Comparison of ENCODE assay signal across 8 mouse cellular contexts in the genomic region with DNA sequence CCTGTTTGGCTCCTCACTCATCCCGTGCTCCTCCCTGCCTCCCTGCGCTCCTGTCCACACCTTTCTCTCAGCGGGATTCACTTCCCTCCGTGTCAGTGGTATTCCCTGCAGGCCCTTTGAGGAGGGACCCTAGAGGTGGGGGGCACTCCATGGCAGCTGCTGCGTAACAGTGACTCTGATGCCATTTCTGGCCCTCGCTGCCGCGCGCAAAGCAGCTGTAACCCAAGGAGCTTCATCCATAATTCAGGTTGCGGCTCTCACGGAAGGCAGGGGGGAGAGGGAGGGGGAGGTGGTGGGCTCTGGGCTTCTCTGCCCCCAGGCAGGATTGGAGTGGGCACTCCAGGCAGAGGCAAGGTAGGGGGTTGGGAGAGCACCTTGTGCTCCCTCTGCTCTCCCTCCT. TPM values are rescaled to one million over a fixed set of nuclear protein-coding genes. Genes with fewer than 3 reads are reported as not detected.
DNase-seq lines count a peak whose midpoint lies in the region; ATAC-seq and TF ChIP-seq lines count a peak whose summit lies in the region.

No protein-coding gene starts in this region.

- peak overlapping the region; percentile 55; the same call in 1 of the 2 replicates for H3K9ac ChIP-seq in hindbrain, embryonic 13.5 days
- no peak overlapping the region for H3K9ac ChIP-seq in midbrain, embryonic 14.5 days (replicated peaks; ENCODE audit: low read length)

- DNase-seq in layer of hippocampus, adult 2 months (ENCODE audit: low spot score in 2 of 2) = no peak
- no peak for DNase-seq in layer of hippocampus, adult 8-10 months (ENCODE audit: low spot score in 2 of 2)
- no peak for DNase-seq in forebrain, embryonic 10.5 days (ENCODE audit: extremely low spot score, low spot score)
- peak; percentile 73 for DNase-seq in midbrain, embryonic 14.5 days
- DNase-seq in adrenal gland, adult 18-20 months (ENCODE audit: low spot score in 2 of 2) = no peak
- DNase-seq in right cerebral cortex, adult 18-20 months = no peak

- peak overlapping the region; percentile 95 for H3K27ac ChIP-seq in layer of hippocampus, adult 2 months
- H3K27ac ChIP-seq in forebrain, embryonic 10.5 days = peak overlapping the region; percentile 25; the same call in 1 of the 2 replicates
- no peak overlapping the region for H3K27ac ChIP-seq in hindbrain, embryonic 13.5 days
- H3K27ac ChIP-seq in midbrain, embryonic 14.5 days (replicated peaks; ENCODE audit: low read depth, low read length) = no peak overlapping the region

- 5% methylated on average over 11 of the region's 11 CpGs for whole genome bisulfite sequencing in forebrain, embryonic 10.5 days
- 5% methylated on average over 11 of the region's 11 CpGs for WGBS in hindbrain, embryonic 13.5 days
- WGBS in midbrain, embryonic 14.5 days = 0% methylated on average over 11 of the region's 11 CpGs

- peak overlapping the region; percentile 47 for H3K4me2 ChIP-seq in hindbrain, embryonic 13.5 days
- peak overlapping the region; percentile 45 for H3K4me2 ChIP-seq in midbrain, embryonic 14.5 days (ENCODE audit: low read length)

- no peaks in the 10 kb centered on the region for H3K9me3 ChIP-seq in forebrain, embryonic 10.5 days
- H3K9me3 ChIP-seq in hindbrain, embryonic 13.5 days = no peaks in the 10 kb centered on the region
- no peaks in the 10 kb centered on the region for H3K9me3 ChIP-seq in midbrain, embryonic 14.5 days (ENCODE audit: control insufficient read depth, low read length)

- peaks cover 87% of the 10 kb centered on the region for H3K27me3 ChIP-seq in forebrain, embryonic 10.5 days (ENCODE audit: poor library complexity, severe bottlenecking)
- H3K27me3 ChIP-seq in hindbrain, embryonic 13.5 days = peaks cover 84% of the 10 kb centered on the region
- H3K27me3 ChIP-seq in midbrain, embryonic 14.5 days (ENCODE audit: control insufficient read depth, insufficient read depth, low read length) = peaks cover 46% of the 10 kb centered on the region

- peak overlapping the region; percentile 87 for H3K4me3 ChIP-seq in layer of hippocampus, adult 2 months
- H3K4me3 ChIP-seq in forebrain, embryonic 10.5 days = peak overlapping the region; percentile 34
- peak overlapping the region; percentile 8; the same call in 1 of the 2 replicates for H3K4me3 ChIP-seq in hindbrain, embryonic 13.5 days
- H3K4me3 ChIP-seq in midbrain, embryonic 14.5 days (replicated peaks; ENCODE audit: low read depth, low read length) = peak overlapping the region; percentile 18; the same call in 1 of the 2 replicates

- no peaks in the 10 kb centered on the region for H3K36me3 ChIP-seq in forebrain, embryonic 10.5 days (replicated peaks)
- H3K36me3 ChIP-seq in hindbrain, embryonic 13.5 days = no peaks in the 10 kb centered on the region
- no peaks in the 10 kb centered on the region for H3K36me3 ChIP-seq in midbrain, embryonic 14.5 days (ENCODE audit: control insufficient read depth, insufficient read depth, low read length)

- TF ChIP-seq CTCF in layer of hippocampus, adult 2 months (conservative IDR thresholded peaks at IDR 0.05) = no peak

- H3K4me1 ChIP-seq in forebrain, embryonic 10.5 days = peaks cover 53% of the 10 kb centered on the region
- H3K4me1 ChIP-seq in hindbrain, embryonic 13.5 days (replicated peaks) = peaks cover 50% of the 10 kb centered on the region
- peaks cover 20% of the 10 kb centered on the region for H3K4me1 ChIP-seq in midbrain, embryonic 14.5 days (ENCODE audit: control insufficient read depth, insufficient read depth, low read length)

- ATAC-seq in hindbrain, embryonic 13.5 days (ENCODE audit: low FRiP score) = no peak
- ATAC-seq in midbrain, embryonic 14.5 days (ENCODE audit: low FRiP score, low TSS enrichment) = no peak
- no peak for ATAC-seq in erythroid progenitor cell, adult 5-6 weeks (replicated peaks; ENCODE audit: low FRiP score, poor library complexity, severe bottlenecking)

RNA-seq across cellular contexts. Expression of gene Rtn4rl2, which starts 3.0 kb away (rescaled TPM):
- 10 to 100 TPM; 85.9 to 88.8 TPM for total RNA-seq in layer of hippocampus, adult 2 months (2021)
- 10 to 100 TPM; 63.8 to 85.9 (median 79.0) TPM for total RNA-seq in layer of hippocampus, adult 8-10 months (2022)
- polyA plus RNA-seq in forebrain, embryonic 10.5 days (2016; fragmentation: Nextera tagmentation; extraction: Ambion mirVana) = 0.78 and 1.0 TPM in 2 replicates
- polyA plus RNA-seq in hindbrain, embryonic 13.5 days (2015; fragmentation: Nextera tagmentation; extraction: Ambion mirVana) = 2.0 and 3.1 TPM in 2 replicates
- 4.5 and 5.6 TPM in 2 replicates for polyA plus RNA-seq in midbrain, embryonic 14.5 days (2014; fragmentation: Nextera tagmentation; extraction: Ambion mirVana)
- total RNA-seq in adrenal gland, adult 18-20 months (2021) = 1 to 10 TPM; 1.9 to 2.4 TPM
- total RNA-seq in erythroid progenitor cell, adult 5-6 weeks (2015; ENCODE audit: low replicate concordance) = not detected in 2 replicates
- not detected in 2 replicates for total RNA-seq in erythroid progenitor cell, adult 5-6 weeks (2017; ENCODE audit: low replicate concordance)

RNA-seq across cellular contexts. Expression of gene Slc43a1, which starts 44.9 kb away (rescaled TPM):
- under 1 TPM; 0.27 to 0.79 TPM for total RNA-seq in layer of hippocampus, adult 2 months (2021)
- 1 to 10 TPM in 1 of 4 experiments, under 1 TPM in 2, not detected in 1; 0.34 to 1.3 (median 0.63) TPM for total RNA-seq in layer of hippocampus, adult 8-10 months (2022)
- polyA plus RNA-seq in forebrain, embryonic 10.5 days (2016; fragmentation: Nextera tagmentation; extraction: Ambion mirVana) = 28.5 and 29.3 TPM in 2 replicates
- polyA plus RNA-seq in hindbrain, embryonic 13.5 days (2015; fragmentation: Nextera tagmentation; extraction: Ambion mirVana) = 2.5 and 3.3 TPM in 2 replicates
- polyA plus RNA-seq in midbrain, embryonic 14.5 days (2014; fragmentation: Nextera tagmentation; extraction: Ambion mirVana) = 0.90 and 2.4 TPM in 2 replicates
- total RNA-seq in adrenal gland, adult 18-20 months (2021) = 1 to 10 TPM; 9.3 to 9.4 TPM
- 716 and 794 TPM in 2 replicates for total RNA-seq in erythroid progenitor cell, adult 5-6 weeks (2015; ENCODE audit: low replicate concordance)
- total RNA-seq in erythroid progenitor cell, adult 5-6 weeks (2017; ENCODE audit: low replicate concordance) = 395 and 487 TPM in 2 replicates

RNA-seq across cellular contexts. Expression of gene Slc43a3, which starts 52.8 kb away (rescaled TPM):
- total RNA-seq in layer of hippocampus, adult 2 months (2021) = under 1 TPM; 0.61 to 0.84 TPM
- total RNA-seq in layer of hippocampus, adult 8-10 months (2022) = 1 to 10 TPM in 3 of 4 experiments, not detected in 1; 1.1 to 3.1 (median 2.1) TPM
- 20.8 and 23.7 TPM in 2 replicates for polyA plus RNA-seq in forebrain, embryonic 10.5 days (2016; fragmentation: Nextera tagmentation; extraction: Ambion mirVana)
- polyA plus RNA-seq in hindbrain, embryonic 13.5 days (2015; fragmentation: Nextera tagmentation; extraction: Ambion mirVana) = 6.1 and 7.0 TPM in 2 replicates
- 1.7 and 4.2 TPM in 2 replicates for polyA plus RNA-seq in midbrain, embryonic 14.5 days (2014; fragmentation: Nextera tagmentation; extraction: Ambion mirVana)
- total RNA-seq in adrenal gland, adult 18-20 months (2021) = 10 to 100 TPM; 61.3 to 67.3 TPM
- total RNA-seq in erythroid progenitor cell, adult 5-6 weeks (2015; ENCODE audit: low replicate concordance) = 480 and 538 TPM in 2 replicates
- total RNA-seq in erythroid progenitor cell, adult 5-6 weeks (2017; ENCODE audit: low replicate concordance) = 432 and 465 TPM in 2 replicates

RNA-seq across cellular contexts. Expression of gene Timm10, which starts 56.7 kb away (rescaled TPM):
- 10 to 100 TPM; 48.7 to 57.5 TPM for total RNA-seq in layer of hippocampus, adult 2 months (2021)
- 10 to 100 TPM; 44.2 to 55.4 (median 50.7) TPM for total RNA-seq in layer of hippocampus, adult 8-10 months (2022)
- polyA plus RNA-seq in forebrain, embryonic 10.5 days (2016; fragmentation: Nextera tagmentation; extraction: Ambion mirVana) = 68.6 and 70.9 TPM in 2 replicates
- polyA plus RNA-seq in hindbrain, embryonic 13.5 days (2015; fragmentation: Nextera tagmentation; extraction: Ambion mirVana) = 59.2 and 61.9 TPM in 2 replicates
- polyA plus RNA-seq in midbrain, embryonic 14.5 days (2014; fragmentation: Nextera tagmentation; extraction: Ambion mirVana) = 58.6 and 80.6 TPM in 2 replicates
- total RNA-seq in adrenal gland, adult 18-20 months (2021) = 10 to 100 TPM; 45.8 to 59.0 TPM
- 16.8 and 17.3 TPM in 2 replicates for total RNA-seq in erythroid progenitor cell, adult 5-6 weeks (2015; ENCODE audit: low replicate concordance)
- total RNA-seq in erythroid progenitor cell, adult 5-6 weeks (2017; ENCODE audit: low replicate concordance) = 6.5 TPM in 1 of 2 replicates, not detected in the other

Comparison
In these comparisons a context has a peak if more than half of its experiments do, and no peak if none do; other contexts are left out.
1. H3K27ac ChIP-seq: peak in layer of hippocampus, adult 2 months (single experiment) and forebrain, embryonic 10.5 days (single experiment); none in hindbrain, embryonic 13.5 days (single experiment) and midbrain, embryonic 14.5 days (single experiment).
2. H3K4me3 ChIP-seq: peak in every context shown above with its lines; median percentile 87 in layer of hippocampus, adult 2 months; 34 in forebrain, embryonic 10.5 days; 18 in midbrain, embryonic 14.5 days; 8 in hindbrain, embryonic 13.5 days.
3. RNA of gene Rtn4rl2, which starts 3.0 kb away (total RNA-seq): 85.9 to 88.8 TPM in layer of hippocampus, adult 2 months and 63.8 to 85.9 TPM in layer of hippocampus, adult 8-10 months; 1.9 to 2.4 TPM in adrenal gland, adult 18-20 months and not detected in erythroid progenitor cell, adult 5-6 weeks; every median in the first group is over 10 times any median in the second.
4. RNA of gene Slc43a1, which starts 44.9 kb away (total RNA-seq): 395 to 794 TPM in erythroid progenitor cell, adult 5-6 weeks; 9.3 to 9.4 TPM in adrenal gland, adult 18-20 months, 0.27 to 0.79 TPM in layer of hippocampus, adult 2 months and 0.34 to 1.3 TPM in layer of hippocampus, adult 8-10 months; every median in the first group is over 10 times any median in the second.
5. RNA of gene Slc43a3, which starts 52.8 kb away (total RNA-seq): 432 to 538 TPM in erythroid progenitor cell, adult 5-6 weeks and 61.3 to 67.3 TPM in adrenal gland, adult 18-20 months; 1.1 to 3.1 TPM in layer of hippocampus, adult 8-10 months and 0.61 to 0.84 TPM in layer of hippocampus, adult 2 months; every median in the first group is over 10 times any median in the second.